Mouse (Mus musculus): ENCODE results near the gene Git2.

DNA sequence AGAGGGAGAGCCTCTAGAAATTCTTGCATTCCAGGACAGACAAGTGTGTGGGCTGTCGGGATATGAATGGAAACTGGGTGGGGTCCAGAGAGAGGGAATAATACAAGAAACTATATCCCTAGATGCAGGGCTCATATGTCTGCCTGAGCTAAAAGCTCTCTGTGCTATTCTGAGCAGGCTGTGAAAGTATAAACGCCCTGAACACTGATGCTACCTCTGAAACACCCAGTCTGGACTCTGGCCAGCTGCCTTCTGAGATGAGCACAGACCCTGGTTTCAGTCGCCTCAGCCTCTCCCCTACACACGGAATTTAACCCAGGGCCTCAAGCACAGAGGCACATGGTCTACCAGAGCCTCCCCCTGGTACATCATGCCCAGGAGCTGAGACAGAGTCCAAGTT, 34.7 kb downstream of the Git2 start:
- TF ChIP-seq POLR2A (IDR thresholded peaks at IDR 0.05; ENCODE audit: control insufficient read depth, extremely low read depth, insufficient read depth, low read length, poor library complexity) (no peak), CTCF (IDR thresholded peaks at IDR 0.05; ENCODE audit: borderline replicate concordance, control insufficient read depth, extremely low read depth, insufficient read depth, low read length, poor library complexity) (no peak)

Measured in thymus, adult 2 months (tissue).